Mouse (Mus musculus) hindbrain, embryonic 11.5 days (tissue): ENCODE measurements at regions not wholly inside any gene's neighbourhood (a gene's known extent, or its start where the extent isn't known, plus 50 kb on each side); places are given as distances from the start of the nearest gene placed in this dataset.

Source experiments
- ATAC-seq: fragments of 200-750 bp; cut with Nextera tagmentation; 2 replicates; pipeline ENCODE4 v1.8.0; 2017; ENCODE audit warnings: mild to moderate bottlenecking, moderate TSS enrichment, moderate library complexity; ENCODE audit not compliant: low FRiP score
- DNase-seq: peaks from one replicate; pipeline ENCODE4 v3.0.0-alpha.2; 2015; ENCODE audit warnings: low spot score
- H3K27ac ChIP-seq: fragments of 300-500 bp; sonication (generic); 2 replicates; pipeline ENCODE4 v1.5.1; 2014; ENCODE audit warnings: mild to moderate bottlenecking, low read depth, low read length
- H3K27me3 ChIP-seq: fragments of 300-500 bp; sonication (generic); 2 replicates; pipeline ENCODE4 v1.6.1; 2014; ENCODE audit warnings: mild to moderate bottlenecking, low read length, moderate library complexity, mixed read lengths; ENCODE audit not compliant: control insufficient read depth, insufficient read depth
- H3K36me3 ChIP-seq: fragments of 300-500 bp; sonication (generic); 2 replicates; pipeline ENCODE4 v1.6.1; 2014; ENCODE audit warnings: mild to moderate bottlenecking, low read length, moderate library complexity, mixed read lengths; ENCODE audit not compliant: control insufficient read depth, insufficient read depth
- H3K4me1 ChIP-seq: fragments of 300-500 bp; sonication (generic); replicated peaks from 2 replicates; pipeline ENCODE4 v1.6.1; 2014; ENCODE audit warnings: low read length, mixed read lengths; ENCODE audit not compliant: control insufficient read depth, insufficient read depth
- H3K4me2 ChIP-seq: fragments of 300-500 bp; sonication (generic); replicated peaks from 2 replicates; pipeline ENCODE4 v1.6.1; 2014; ENCODE audit warnings: mild to moderate bottlenecking, low read depth, low read length
- H3K4me3 ChIP-seq: fragments of 300-500 bp; sonication (generic); 2 replicates; pipeline ENCODE4 v1.5.1; 2014; ENCODE audit warnings: low read depth, low read length
- H3K9ac ChIP-seq: fragments of 300-500 bp; sonication (generic); 2 replicates; pipeline ENCODE4 v1.6.1; 2014; ENCODE audit warnings: low read depth, low read length
- H3K9me3 ChIP-seq: fragments of 300-500 bp; sonication (generic); 2 replicates; pipeline ENCODE4 v1.6.1; 2016; ENCODE audit warnings: low read length; ENCODE audit not compliant: control insufficient read depth
- WGBS: fragments of 180-500 bp; shearing (Covaris S2); extraction: QIAGEN DNeasy Blood & Tissue Kit; methylation state at CpG from one replicate; pipeline ENCODE4 v1.1.7; 2014; 5-methylcytosine and 5-hydroxymethylcytosine counted together

- no peak overlapping the region for H3K27ac ChIP-seq
- H3K4me1 ChIP-seq, result no peaks in the 10 kb centered on the region
- ATAC-seq, result no peak
- H3K9me3 ChIP-seq, result no peaks in the 10 kb centered on the region
- no peak overlapping the region for H3K4me3 ChIP-seq
- peak; percentile 8 for DNase-seq
- H3K4me2 ChIP-seq, result no peak overlapping the region
- no peaks in the 10 kb centered on the region for H3K36me3 ChIP-seq
- H3K27me3 ChIP-seq, result no peaks in the 10 kb centered on the region
- 70% methylated on average over 3 of the region's 3 CpGs for WGBS
- no peak overlapping the region for H3K9ac ChIP-seq
Measured at GRCm38 (mm10) chr4:10794471-10794870, 79.8 kb upstream of the 2610301B20Rik start.

DNA sequence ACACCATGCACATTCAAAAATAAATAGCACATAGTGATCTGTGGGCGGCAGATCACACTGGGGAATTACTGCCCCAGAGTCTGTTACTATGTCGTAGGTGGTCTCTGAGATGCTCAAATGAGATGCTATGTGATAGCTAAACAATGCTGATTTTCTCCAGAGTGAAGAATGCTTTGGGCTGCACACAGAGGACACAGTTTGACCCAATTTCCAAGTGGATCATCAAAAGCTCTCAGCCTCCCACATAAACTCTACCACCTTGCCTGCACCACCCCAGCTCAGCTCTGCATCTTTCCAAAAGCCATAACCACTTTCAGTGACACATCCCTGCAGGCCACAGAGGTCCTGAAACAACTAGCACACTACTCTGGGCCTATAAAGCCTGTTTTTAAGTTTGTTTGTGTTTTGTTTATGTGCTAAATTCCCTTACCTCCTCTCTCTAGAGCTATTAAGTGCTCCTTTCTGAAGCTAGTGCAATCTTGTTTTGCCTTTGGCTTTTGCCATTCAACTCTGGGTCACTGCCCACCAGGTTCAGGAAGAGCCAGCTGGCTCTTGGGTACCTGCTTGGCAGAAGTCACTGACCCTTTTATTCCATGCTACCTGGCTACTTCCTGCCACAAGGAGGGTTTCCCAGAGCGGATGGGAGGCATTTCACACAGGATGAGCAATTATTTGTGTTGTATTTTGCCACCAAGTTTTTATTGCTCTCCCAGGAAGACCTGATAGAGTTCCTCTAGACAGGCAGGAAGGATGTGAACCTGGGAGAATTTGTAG lies 73.3 kb upstream of the 2610301B20Rik start:
- WGBS, result 76% methylated on average over 3 of the region's 3 CpGs

DNA sequence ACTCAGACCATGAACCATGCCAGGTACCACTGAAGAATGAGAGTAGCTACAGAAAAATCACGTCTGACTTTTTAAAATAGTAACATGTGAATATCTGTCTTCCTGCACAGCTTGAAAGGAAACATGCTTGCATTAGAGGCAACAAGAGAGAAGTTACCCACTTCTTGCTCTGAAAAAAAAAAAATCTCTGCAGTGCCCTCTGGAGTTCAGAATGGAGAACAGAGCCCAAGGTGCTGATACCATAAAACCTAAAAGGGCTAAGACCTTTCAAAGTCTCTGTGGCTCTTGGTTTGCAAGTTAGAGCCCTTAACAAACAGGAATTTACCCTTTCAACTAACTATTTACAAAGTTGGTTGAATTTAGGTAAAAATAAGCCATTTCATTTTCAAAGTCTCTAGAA lies 69.6 kb upstream of the 2610301B20Rik start:
- no peak overlapping the region for H3K27ac ChIP-seq
- no peaks in the 10 kb centered on the region for H3K9me3 ChIP-seq
- H3K4me1 ChIP-seq, result no peaks in the 10 kb centered on the region
- H3K9ac ChIP-seq, result no peak overlapping the region
- no peak overlapping the region for H3K4me2 ChIP-seq
- no peak for DNase-seq
- H3K36me3 ChIP-seq, result no peaks in the 10 kb centered on the region
- no peak overlapping the region for H3K4me3 ChIP-seq
- no peaks in the 10 kb centered on the region for H3K27me3 ChIP-seq
- WGBS, result 41% methylated on average over 1 of the region's 1 CpGs
- ATAC-seq, result no peak

More for the DNA sequence above, 73.3 kb upstream of the 2610301B20Rik start:
- Histone ChIP-seq H3K27ac (no peak overlapping the region), H3K27me3 (no peaks in the 10 kb centered on the region), H3K9ac (no peak overlapping the region), H3K4me2 (no peak overlapping the region), H3K36me3 (no peaks in the 10 kb centered on the region), H3K9me3 (no peaks in the 10 kb centered on the region), H3K4me3 (no peak overlapping the region), H3K4me1 (no peaks in the 10 kb centered on the region)
- no peak for ATAC-seq
- DNase-seq, result no peak

- DNase-seq (no peak), ATAC-seq (no peak)
- 87% methylated on average over 3 of the region's 3 CpGs for WGBS
Measured at GRCm38 (mm10) chr4:10807260-10807659, 67.0 kb upstream of the 2610301B20Rik start.

DNA sequence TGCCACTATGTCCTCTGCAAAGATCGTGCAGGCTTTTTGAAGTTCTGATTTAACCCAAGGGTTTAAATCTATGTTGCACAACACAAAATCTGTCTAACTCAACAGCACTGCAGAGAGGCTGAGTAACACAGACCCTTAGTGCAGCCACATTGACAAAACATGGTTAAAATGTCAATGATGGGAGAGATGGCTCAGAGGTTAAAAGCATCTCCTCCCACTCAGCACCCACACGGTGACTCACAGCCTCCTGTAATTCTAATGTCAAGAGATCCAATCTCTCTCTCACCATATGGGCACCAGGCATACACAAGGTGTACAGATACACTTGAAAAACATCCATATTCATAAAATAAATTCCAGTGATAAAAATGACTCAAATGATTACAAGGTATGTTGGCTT lies 61.4 kb upstream of the 2610301B20Rik start:
- Histone ChIP-seq H3K27me3 (no peaks in the 10 kb centered on the region), H3K4me3 (no peak overlapping the region), H3K9ac (no peak overlapping the region), H3K4me1 (no peaks in the 10 kb centered on the region), H3K27ac (no peak overlapping the region), H3K9me3 (no peaks in the 10 kb centered on the region), H3K36me3 (no peaks in the 10 kb centered on the region), H3K4me2 (no peak overlapping the region)
- DNase-seq, result no peak
- 94% methylated on average over 2 of the region's 2 CpGs for WGBS
- ATAC-seq, result no peak

More at GRCm38 (mm10) chr4:10807260-10807659, 67.0 kb upstream of the 2610301B20Rik start:
- no peaks in the 10 kb centered on the region for H3K36me3 ChIP-seq
- H3K27ac ChIP-seq, result no peak overlapping the region
- H3K9me3 ChIP-seq, result no peaks in the 10 kb centered on the region
- no peak overlapping the region for H3K4me2 ChIP-seq
- no peak overlapping the region for H3K9ac ChIP-seq
- no peaks in the 10 kb centered on the region for H3K4me1 ChIP-seq
- H3K4me3 ChIP-seq, result no peak overlapping the region
- H3K27me3 ChIP-seq, result no peaks in the 10 kb centered on the region
